Mouse (Mus musculus) liver, embryonic 14.5 days (tissue): ENCODE measurements around the gene Olfr412. TPM values are rescaled to one million over a fixed set of nuclear protein-coding genes. Genes with fewer than 3 reads are reported as not detected.

Source experiments
- ATAC-seq: fragments of 200-750 bp; cut with Nextera tagmentation; 2 replicates; pipeline ENCODE4 v1.8.0; 2017; ENCODE audit warnings: moderate number of reproducible peaks, mild to moderate bottlenecking, moderate library complexity; ENCODE audit not compliant: insufficient read depth
- DNase-seq, 3 experiments: peaks; one replicate each; pipeline ENCODE4 v3.0.0-alpha.2; 2012 to 2013; ENCODE audit warnings: low read depth in 3 of 3, low spot score in 3 of 3
- H3K27ac ChIP-seq: fragments of 300-500 bp; sonication (generic); 2 replicates; pipeline ENCODE4 v1.5.1; 2014; ENCODE audit warnings: moderate library complexity, mild to moderate bottlenecking, control low read depth, inconsistent platforms
- H3K27me3 ChIP-seq: fragments of 300-500 bp; sonication (generic); 2 replicates; pipeline ENCODE4 v1.6.1; 2014; ENCODE audit warnings: mild to moderate bottlenecking, low read length, moderate library complexity; ENCODE audit not compliant: control insufficient read depth, insufficient read depth
- H3K36me3 ChIP-seq: fragments of 300-500 bp; sonication (generic); replicated peaks from 2 replicates; pipeline ENCODE4 v1.6.1; 2014; ENCODE audit warnings: low read depth; ENCODE audit not compliant: control insufficient read depth, insufficient read depth
- H3K4me1 ChIP-seq, 2 experiments: fragments of 200-500 bp in 1 of 2; fragments of 300-500 bp in 1 of 2; sonication (generic) in 1 of 2; replicated peaks; 2 replicates each; pipeline ENCODE4 v1.6.1; 2012 to 2014; ENCODE audit warnings: antibody characterized with exemption in 1 of 2, inconsistent platforms in 1 of 2, low read length in 1 of 2; ENCODE audit not compliant: control insufficient read depth in 2 of 2, insufficient read depth in 2 of 2
- H3K4me2 ChIP-seq: fragments of 300-500 bp; sonication (generic); 2 replicates; pipeline ENCODE4 v1.6.1; 2014; ENCODE audit warnings: low read depth, mild to moderate bottlenecking, control low read depth, moderate library complexity
- H3K4me3 ChIP-seq, 2 experiments: fragments of 200-500 bp in 1 of 2; fragments of 300-500 bp in 1 of 2; sonication (generic) in 1 of 2; 2 replicates each; pipeline ENCODE4 v1.5.1; 2012 to 2014; ENCODE audit warnings: low read depth in 2 of 2, low read length in 2 of 2, mild to moderate bottlenecking in 2 of 2, control low read depth in 1 of 2, inconsistent platforms in 1 of 2, moderate library complexity in 1 of 2; ENCODE audit not compliant: insufficient read depth in 1 of 2
- H3K9ac ChIP-seq: fragments of 300-500 bp; sonication (generic); replicated peaks from 2 replicates; pipeline ENCODE4 v1.6.1; 2014; ENCODE audit warnings: mild to moderate bottlenecking, control low read depth, moderate library complexity
- H3K9me3 ChIP-seq: fragments of 300-500 bp; sonication (generic); 2 replicates; pipeline ENCODE4 v1.6.1; 2016; ENCODE audit warnings: low read length, mixed read lengths; ENCODE audit not compliant: control insufficient read depth
- CTCF ChIP-seq: IDR thresholded peaks from 2 replicates; pipeline ENCODE4 v1.5.1; 2016; ENCODE audit warnings: antibody characterized with exemption, low read depth, control low read depth
- EP300 ChIP-seq: IDR thresholded peaks from 2 replicates; pipeline ENCODE4 v1.6.1; 2016; ENCODE audit warnings: antibody characterized with exemption, low read depth
- WGBS: fragments of 180-500 bp; shearing (Covaris S2); extraction: QIAGEN DNeasy Blood & Tissue Kit; methylation state at CpG from one replicate; pipeline ENCODE4 v1.1.7; 2014; ENCODE audit not compliant: insufficient replicate concordance; 5-methylcytosine and 5-hydroxymethylcytosine counted together
- polyA plus RNA-seq, 2 experiments: library from polyadenylated mRNA; depleted of rRNA in 1 of 2; stranded (reverse) in 1 of 2; unstranded in 1 of 2; fragments of >200 nt; fragmentation: Nextera tagmentation in 1 of 2; extraction: Ambion mirVana in 1 of 2; gene quantifications; 2 replicates each; pipeline versions ENCODE4 v1.2.1 to v1.2.3; 2012 to 2014

Olfr412 gene
- not detected in 2 replicates for polyA plus RNA-seq (2012; rRNA removed)
- not detected in 2 replicates for polyA plus RNA-seq (2014; fragmentation: Nextera tagmentation; extraction: Ambion mirVana)

DNA sequence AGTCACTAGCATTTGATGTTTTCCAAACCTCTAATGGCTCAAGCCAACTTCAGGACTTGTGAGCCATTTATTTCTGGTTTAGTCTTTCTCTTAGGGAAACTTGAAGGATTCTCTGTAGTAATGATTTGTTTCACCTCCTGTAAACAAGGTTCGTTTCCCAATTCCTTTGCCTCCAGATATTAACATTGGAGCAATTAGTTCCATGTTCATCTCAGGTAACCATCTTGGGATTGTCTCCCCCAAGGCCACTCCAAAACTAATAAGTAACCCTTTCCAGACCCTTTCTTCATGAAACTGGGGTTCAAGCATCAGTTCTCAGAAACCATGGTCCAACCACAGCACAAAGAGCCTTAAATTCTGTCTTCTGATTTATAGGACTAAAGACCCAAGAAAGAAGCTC, at the start of gene Olfr412:
Olfr412 (plus strand) TSS at position 301 of the 400 bp plus-strand sequence.
- DNase-seq (no peak), ATAC-seq (no peak)
- H3K4me3 ChIP-seq, result no peak within 1 kb of the TSS
- no peaks in the 10 kb centered on the region for H3K27me3 ChIP-seq
- H3K27ac ChIP-seq, result no peak within 1 kb of the TSS
- H3K36me3 ChIP-seq, result no peaks in the 10 kb centered on the region
- no peak for TF ChIP-seq CTCF
- TF ChIP-seq EP300, result no peak
- H3K4me1 ChIP-seq, result no peaks in the 10 kb centered on the region
- H3K4me2 ChIP-seq, result no peak within 1 kb of the TSS
- 36% methylated on average over 1 of the region's 1 CpGs for WGBS
- H3K9ac ChIP-seq, result no peak within 1 kb of the TSS
- H3K9me3 ChIP-seq, result no peaks in the 10 kb centered on the region

GRCm38 (mm10) chr11:74326044-74326443, 35.8 kb upstream of the Olfr412 start:
- DNase-seq (no peak), ATAC-seq (no peak)
- Histone ChIP-seq H3K4me3 (no peak overlapping the region), H3K36me3 (no peaks in the 10 kb centered on the region), H3K27me3 (no peaks in the 10 kb centered on the region), H3K4me2 (no peak overlapping the region), H3K9me3 (no peaks in the 10 kb centered on the region), H3K4me1 (no peaks in the 10 kb centered on the region), H3K9ac (no peak overlapping the region), H3K27ac (no peak overlapping the region)
- 23% methylated on average over 2 of the region's 2 CpGs for WGBS
- TF ChIP-seq CTCF (no peak), EP300 (no peak)

- TF ChIP-seq CTCF, result no peak
- no peak for TF ChIP-seq EP300
- Histone ChIP-seq H3K4me3 (no peak overlapping the region), H3K36me3 (no peaks in the 10 kb centered on the region), H3K27ac (no peak overlapping the region), H3K4me2 (no peak overlapping the region), H3K4me1 (no peaks in the 10 kb centered on the region), H3K27me3 (no peaks in the 10 kb centered on the region), H3K9ac (no peak overlapping the region), H3K9me3 (no peaks in the 10 kb centered on the region)
- ATAC-seq, result no peak
- no peak for DNase-seq
These were observed 33.1 kb upstream of the Olfr412 start for GRCm38 (mm10) chr11:74328781-74329180.

- DNase-seq (no peak), ATAC-seq (no peak)
- Histone ChIP-seq H3K4me3 (no peak within 1 kb of the TSS), H3K27ac (no peak within 1 kb of the TSS), H3K27me3 (no peaks in the 10 kb centered on the region), H3K9me3 (no peaks in the 10 kb centered on the region), H3K4me2 (no peak within 1 kb of the TSS), H3K9ac (no peak within 1 kb of the TSS), H3K4me1 (no peaks in the 10 kb centered on the region), H3K36me3 (no peaks in the 10 kb centered on the region)
- 53% methylated on average over 6 of the region's 6 CpGs for WGBS
- no peak for TF ChIP-seq EP300
- TF ChIP-seq CTCF, result no peak
These were observed 23.9 kb upstream of the Olfr412 start, which contains the start of gene Olfr410 for GRCm38 (mm10) chr11:74337931-74338330. Gene Olfr410, minus strand, starts transcription at chr11:74338031.

DNA sequence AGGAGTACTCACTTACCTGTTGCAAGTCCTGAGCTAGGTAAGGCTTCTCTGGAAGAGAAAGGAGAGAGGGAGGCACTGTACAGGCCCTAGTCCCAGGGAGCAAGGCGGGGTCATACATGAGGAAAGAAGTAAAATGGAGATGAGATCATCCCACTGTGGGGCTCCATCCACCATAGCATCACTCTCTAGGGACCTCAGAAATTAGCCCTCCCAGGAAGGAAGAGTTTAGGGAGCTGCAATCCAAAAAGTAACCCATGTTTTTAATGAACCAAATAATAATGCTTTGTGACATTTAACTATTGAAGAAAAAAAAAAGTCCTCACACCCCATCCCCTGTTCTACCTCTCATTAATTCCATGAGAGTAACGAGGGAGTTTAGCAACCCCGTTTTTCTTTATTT, 9.3 kb upstream of the Olfr412 start, which contains the start of gene Olfr411:
Olfr411 (minus strand) TSS at position 101 of the 400 bp plus-strand sequence.
- ATAC-seq, result no peak
- DNase-seq, result no peak
- TF ChIP-seq CTCF, result no peak
- TF ChIP-seq EP300, result no peak
- Histone ChIP-seq H3K4me2 (no peak within 1 kb of the TSS), H3K9me3 (no peaks in the 10 kb centered on the region), H3K27ac (no peak within 1 kb of the TSS), H3K36me3 (no peaks in the 10 kb centered on the region), H3K9ac (no peak within 1 kb of the TSS), H3K4me3 (no peak within 1 kb of the TSS), H3K27me3 (no peaks in the 10 kb centered on the region), H3K4me1 (no peaks in the 10 kb centered on the region)
- WGBS, result 47% methylated on average over 3 of the region's 3 CpGs
